Mouse (Mus musculus): Measurements from ENCODE around the gene Ogfr. TPM values are rescaled to one million over a fixed set of nuclear protein-coding genes. Genes with fewer than 3 reads are reported as not detected.

The Ogfr gene
- polyA plus RNA-seq, 1 experiment from 2014 or later, result 54.6 TPM

Other genes with a start within 250 kb of the Ogfr start
- gene Slco4a1, start 133.0 kb upstream of the Ogfr start, polyA plus RNA-seq (2014; fragmentation: Nextera tagmentation; extraction: Ambion mirVana), result 0.26 TPM in 2 replicates
- 1.6 and 2.6 TPM in 2 replicates for gene Ntsr1, start 89.3 kb upstream of the Ogfr start, polyA plus RNA-seq (2014; fragmentation: Nextera tagmentation; extraction: Ambion mirVana)
- 23.5 and 24.4 TPM in 2 replicates for gene Mrgbp, start 7.9 kb upstream of the Ogfr start, polyA plus RNA-seq (2014; fragmentation: Nextera tagmentation; extraction: Ambion mirVana)
- 10.6 and 12.2 TPM in 2 replicates for gene Col9a3, start 8.5 kb downstream of the Ogfr start, polyA plus RNA-seq (2014; fragmentation: Nextera tagmentation; extraction: Ambion mirVana)
- gene Tcfl5, start 53.5 kb downstream of the Ogfr start, polyA plus RNA-seq (2014; fragmentation: Nextera tagmentation; extraction: Ambion mirVana), result not detected in 2 replicates
- 16.4 and 18.9 TPM in 2 replicates for gene Dido1, start 120.8 kb downstream of the Ogfr start, polyA plus RNA-seq (2014; fragmentation: Nextera tagmentation; extraction: Ambion mirVana)
- gene Gid8, start 120.9 kb downstream of the Ogfr start, polyA plus RNA-seq (2014; fragmentation: Nextera tagmentation; extraction: Ambion mirVana), result 49.0 and 50.5 TPM in 2 replicates
- 0.43 and 0.55 TPM in 2 replicates for gene Slc17a9, start 136.0 kb downstream of the Ogfr start, polyA plus RNA-seq (2014; fragmentation: Nextera tagmentation; extraction: Ambion mirVana)
- gene Bhlhe23, start 187.7 kb downstream of the Ogfr start, polyA plus RNA-seq (2014; fragmentation: Nextera tagmentation; extraction: Ambion mirVana), result not detected in 2 replicates